Mouse (Mus musculus): ENCODE data around the gene Tbc1d24. TPM values are rescaled to one million over a fixed set of nuclear protein-coding genes. Genes with fewer than 3 reads are reported as not detected.

The Tbc1d24 gene
- total and polyA plus RNA-seq, 3 experiments = 4.2 to 6.6 (median 4.5) TPM

DNA sequence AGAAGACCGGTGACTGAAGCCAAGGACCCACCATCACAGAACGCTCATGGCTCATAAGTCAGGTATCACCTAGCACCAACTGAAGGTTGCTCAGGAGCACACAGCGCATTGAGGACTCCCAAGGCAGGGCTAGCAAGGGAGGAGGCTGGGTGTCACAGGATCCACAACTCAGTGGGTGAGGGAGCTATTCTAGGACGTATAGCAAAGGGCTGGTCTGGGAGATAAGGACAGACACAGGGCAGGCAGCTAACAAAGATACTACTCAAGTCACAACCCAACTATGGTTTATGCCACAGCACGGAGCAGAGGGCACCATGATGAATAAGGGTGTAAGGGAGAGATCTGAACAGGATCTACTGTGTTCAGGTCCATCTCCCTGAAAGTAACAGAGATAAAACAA is 20.5 kb upstream of the Tbc1d24 start:
- Histone ChIP-seq H3K4me2 (ENCODE audit: insufficient read depth, low read depth, poor library complexity, severe bottlenecking) (no peak overlapping the region), H3K27ac (ENCODE audit: insufficient read depth, low read depth) (no peak overlapping the region), H3K27me3 (replicated peaks) (no peaks in the 10 kb centered on the region), H3K79me2 (replicated peaks; ENCODE audit: control insufficient read depth, extremely low read depth, insufficient read depth, poor library complexity, severe bottlenecking) (no peaks in the 10 kb centered on the region), H3K4me1 (ENCODE audit: control insufficient read depth in 1 of 2, insufficient read depth in 2 of 2) (peaks cover 0 to 14% of the 10 kb centered on the region in 2 experiments; a peak in 2 of 4 replicates), H3K9me3 (replicated peaks; ENCODE audit: low read length) (no peaks in the 10 kb centered on the region), H3K4me3 (replicated peaks in 1 of 3; ENCODE audit: low read depth in 2 of 3, low read length in 2 of 3, poor library complexity in 1 of 3) (no peak overlapping the region), H3K9ac (ENCODE audit: insufficient read depth, low read depth) (no peak overlapping the region), H3K36me3 (replicated peaks in 1 of 2; ENCODE audit: control insufficient read depth in 1 of 2, insufficient read depth in 1 of 2, low read length in 1 of 2) (peaks cover 65 to 88% of the 10 kb centered on the region in 2 experiments)
- in situ Hi-C loops (cut with MboI; ENCODE audit: low pct_ligation_motif_present, low pct_unique_long_range_greater_than_20kb, low sequenced_read_pairs) = no loop called here
- DNase-seq (ENCODE audit: extremely low read depth) = no peak
- TF ChIP-seq USF1 (IDR thresholded peaks at IDR 0.05; ENCODE audit: low read depth, low read length) (no peak), UBTF (IDR thresholded peaks at IDR 0.05; ENCODE audit: low read depth, low read length) (no peak), ELF1 (IDR thresholded peaks at IDR 0.05; ENCODE audit: low read depth, low read length) (no peak), MXI1 (IDR thresholded peaks at IDR 0.05; ENCODE audit: low read depth, low read length) (no peak), CTCF (conservative IDR thresholded peaks at IDR 0.05 in 1 of 2, IDR thresholded peaks at IDR 0.05 in 1 of 2; ENCODE audit: low read depth in 2 of 2, low read length in 2 of 2) (no peak), POLR2AphosphoS2 (IDR thresholded peaks at IDR 0.05; ENCODE audit: low read depth, low read length) (no peak), RCOR1 (conservative IDR thresholded peaks at IDR 0.05; ENCODE audit: low read depth, low read length) (no peak)
- dilution Hi-C loops (cut with MboI; ENCODE audit: extremely low pct_ligation_motif_present, extremely low pct_unique_long_range_greater_than_20kb, low sequenced_read_pairs) = no loop called here

DNA sequence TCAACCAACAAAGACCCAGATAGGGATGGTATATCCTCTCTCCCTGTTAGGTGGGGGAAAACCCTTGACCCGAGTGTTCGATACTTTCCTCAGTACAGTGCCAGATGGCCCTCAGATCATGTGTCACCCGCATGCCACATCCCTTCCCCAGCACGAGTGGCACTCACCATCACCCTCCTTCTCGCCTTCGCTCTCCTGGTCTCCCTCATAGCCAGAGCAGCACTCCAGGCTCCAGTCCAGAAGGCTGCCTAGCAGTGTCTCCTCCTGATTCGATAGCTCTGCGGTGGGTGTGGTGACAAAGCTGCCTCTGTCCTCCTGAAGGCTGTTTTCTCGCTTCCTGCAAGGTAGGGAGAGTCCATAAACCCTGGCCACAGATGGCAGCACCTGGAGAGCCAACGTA is 19.4 kb upstream of the Tbc1d24 start:
- TF ChIP-seq ELF1 (IDR thresholded peaks at IDR 0.05; ENCODE audit: low read depth, low read length) (no peak), TCF12 (IDR thresholded peaks at IDR 0.05; ENCODE audit: low read depth, low read length) (no peak), MXI1 (IDR thresholded peaks at IDR 0.05; ENCODE audit: low read depth, low read length) (no peak), NELFE (IDR thresholded peaks at IDR 0.05; ENCODE audit: low read depth, low read length) (no peak), MYC (IDR thresholded peaks at IDR 0.05; ENCODE audit: low read depth, low read length) (no peak), IRF4 (IDR thresholded peaks at IDR 0.05; ENCODE audit: low read depth, low read length) (no peak), USF2 (conservative IDR thresholded peaks at IDR 0.05; ENCODE audit: low read depth, low read length) (no peak), SMC3 (IDR thresholded peaks at IDR 0.05; ENCODE audit: low read depth, low read length) (no peak), JUN (IDR thresholded peaks at IDR 0.05; ENCODE audit: insufficient read depth, low read depth, low read length) (no peak)
- Histone ChIP-seq H3K4me1 (ENCODE audit: control insufficient read depth in 1 of 2, insufficient read depth in 2 of 2) (peaks cover 2 to 19% of the 10 kb centered on the region in 2 experiments; a peak in 3 of 4 replicates), H3K36me3 (replicated peaks in 1 of 2; ENCODE audit: control insufficient read depth in 1 of 2, insufficient read depth in 1 of 2, low read length in 1 of 2) (peaks cover 58 to 77% of the 10 kb centered on the region in 2 experiments), H3K27ac (ENCODE audit: insufficient read depth, low read depth) (no peak overlapping the region), H3K9ac (ENCODE audit: insufficient read depth, low read depth) (no peak overlapping the region), H3K4me3 (replicated peaks in 1 of 3; ENCODE audit: low read depth in 2 of 3, low read length in 2 of 3, poor library complexity in 1 of 3) (no peak overlapping the region), H3K9me3 (replicated peaks; ENCODE audit: low read length) (no peaks in the 10 kb centered on the region), H3K79me2 (replicated peaks; ENCODE audit: control insufficient read depth, extremely low read depth, insufficient read depth, poor library complexity, severe bottlenecking) (no peaks in the 10 kb centered on the region), H3K4me2 (ENCODE audit: insufficient read depth, low read depth, poor library complexity, severe bottlenecking) (no peak overlapping the region), H3K27me3 (replicated peaks) (no peaks in the 10 kb centered on the region)
- in situ Hi-C loops (cut with MboI; ENCODE audit: low pct_ligation_motif_present, low pct_unique_long_range_greater_than_20kb, low sequenced_read_pairs) (no loop called here), dilution Hi-C loops (cut with MboI; ENCODE audit: extremely low pct_ligation_motif_present, extremely low pct_unique_long_range_greater_than_20kb, low sequenced_read_pairs) (no loop called here)
- DNase-seq (ENCODE audit: extremely low read depth) = no peak

DNA sequence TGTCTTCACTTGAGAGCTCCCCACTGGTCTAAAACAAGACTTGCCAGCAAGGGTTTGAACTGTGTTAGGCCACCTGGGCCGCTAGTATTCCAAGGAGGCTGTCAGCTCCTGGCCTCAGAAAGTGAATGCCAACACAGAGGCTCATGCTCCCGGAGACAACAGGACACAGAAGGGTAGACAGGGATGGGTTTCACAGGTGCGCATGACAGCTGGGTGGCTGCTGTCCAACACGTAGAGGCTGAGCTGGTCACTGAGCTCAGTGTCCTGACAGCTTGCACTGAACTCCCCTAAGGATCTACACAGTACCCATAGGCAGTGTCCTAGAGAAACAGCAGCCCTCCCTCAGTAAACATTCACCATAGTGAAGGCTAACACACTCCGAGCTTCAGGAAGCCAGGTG is 18.2 kb upstream of the Tbc1d24 start:
- Histone ChIP-seq H3K27me3 (replicated peaks) (no peaks in the 10 kb centered on the region), H3K4me1 (ENCODE audit: control insufficient read depth in 1 of 2, insufficient read depth in 2 of 2) (peaks cover 7 to 28% of the 10 kb centered on the region in 2 experiments), H3K36me3 (replicated peaks in 1 of 2; ENCODE audit: control insufficient read depth in 1 of 2, insufficient read depth in 1 of 2, low read length in 1 of 2) (peaks cover 55 to 72% of the 10 kb centered on the region in 2 experiments), H3K79me2 (replicated peaks; ENCODE audit: control insufficient read depth, extremely low read depth, insufficient read depth, poor library complexity, severe bottlenecking) (no peaks in the 10 kb centered on the region), H3K9ac (ENCODE audit: insufficient read depth, low read depth) (no peak overlapping the region), H3K9me3 (replicated peaks; ENCODE audit: low read length) (no peaks in the 10 kb centered on the region), H3K27ac (ENCODE audit: insufficient read depth, low read depth) (no peak overlapping the region), H3K4me3 (replicated peaks in 1 of 3; ENCODE audit: low read depth in 2 of 3, low read length in 2 of 3, poor library complexity in 1 of 3) (no peak overlapping the region), H3K4me2 (ENCODE audit: insufficient read depth, low read depth, poor library complexity, severe bottlenecking) (no peak overlapping the region)
- TF ChIP-seq MYC (IDR thresholded peaks at IDR 0.05; ENCODE audit: low read depth, low read length) (no peak), TBP (conservative IDR thresholded peaks at IDR 0.05; ENCODE audit: low read depth, low read length) (no peak), IRF4 (IDR thresholded peaks at IDR 0.05; ENCODE audit: low read depth, low read length) (no peak), GABPA (IDR thresholded peaks at IDR 0.05; ENCODE audit: insufficient replicate concordance, low read depth, low read length) (no peak), CHD2 (IDR thresholded peaks at IDR 0.05; ENCODE audit: low read length) (no peak), SMC3 (IDR thresholded peaks at IDR 0.05; ENCODE audit: low read depth, low read length) (no peak), SIN3A (IDR thresholded peaks at IDR 0.05; ENCODE audit: low read length) (no peak), JUN (IDR thresholded peaks at IDR 0.05; ENCODE audit: insufficient read depth, low read depth, low read length) (no peak), CTCF (conservative IDR thresholded peaks at IDR 0.05 in 1 of 2, IDR thresholded peaks at IDR 0.05 in 1 of 2; ENCODE audit: low read depth in 2 of 2, low read length in 2 of 2) (no peak), MAFK (IDR thresholded peaks at IDR 0.05; ENCODE audit: insufficient replicate concordance, low read length) (no peak), ZKSCAN1 (IDR thresholded peaks at IDR 0.05; ENCODE audit: borderline replicate concordance, low read depth, low read length) (no peak), ZC3H11A (IDR thresholded peaks at IDR 0.05; ENCODE audit: low read depth, low read length) (no peak), ZMIZ1 (IDR thresholded peaks at IDR 0.05; ENCODE audit: low read depth, low read length) (no peak), TCF12 (IDR thresholded peaks at IDR 0.05; ENCODE audit: low read depth, low read length) (no peak)
- dilution Hi-C loops (cut with MboI; ENCODE audit: extremely low pct_ligation_motif_present, extremely low pct_unique_long_range_greater_than_20kb, low sequenced_read_pairs) (no loop called here), in situ Hi-C loops (cut with MboI; ENCODE audit: low pct_ligation_motif_present, low pct_unique_long_range_greater_than_20kb, low sequenced_read_pairs) (no loop called here)
- DNase-seq (ENCODE audit: extremely low read depth) = no peak
